Mouse (Mus musculus): Measurements from ENCODE around the gene Gga1.
"Not testable (repeated sequence)": the region's sequence is repeated elsewhere in the genome, so short reads cannot be mapped to it uniquely, and the experiment has no call there.

Gga1 gene

DNA sequence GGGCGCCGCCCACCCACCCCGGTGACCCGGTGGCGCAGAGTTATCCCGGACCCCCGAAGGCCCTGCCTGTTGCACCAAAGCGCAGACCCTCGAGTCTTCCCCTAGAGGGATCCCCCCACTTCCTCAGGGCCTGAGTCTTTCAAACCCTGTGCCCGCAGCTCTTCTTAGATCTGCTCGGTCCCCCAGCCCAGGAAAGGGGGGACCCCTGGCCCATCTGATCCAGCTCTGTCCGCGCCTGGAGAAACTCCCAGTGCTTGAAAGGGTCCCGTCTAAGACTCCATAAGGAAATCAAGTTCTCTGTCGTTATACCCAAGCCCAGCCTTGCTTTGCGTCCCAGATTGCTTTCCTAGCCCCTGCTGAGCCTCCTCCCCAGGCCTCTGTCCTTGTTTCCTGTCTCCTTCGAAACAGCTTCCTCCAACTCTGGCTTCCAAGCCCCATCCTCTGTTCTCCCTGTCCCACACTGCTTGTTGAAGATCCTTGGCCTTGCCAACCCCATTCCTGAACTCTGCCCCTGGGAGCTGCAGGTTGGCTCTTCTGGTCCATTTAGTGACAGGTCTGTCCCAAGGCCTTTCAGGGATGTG lies 910 bp downstream of the Gga1 start:
- no peak for DNase-seq

- not testable (repeated sequence) for DNase-seq
These were observed 2.0 kb downstream of the Gga1 start for GRCm38 (mm10) chr15:78878792-78879516.

DNA sequence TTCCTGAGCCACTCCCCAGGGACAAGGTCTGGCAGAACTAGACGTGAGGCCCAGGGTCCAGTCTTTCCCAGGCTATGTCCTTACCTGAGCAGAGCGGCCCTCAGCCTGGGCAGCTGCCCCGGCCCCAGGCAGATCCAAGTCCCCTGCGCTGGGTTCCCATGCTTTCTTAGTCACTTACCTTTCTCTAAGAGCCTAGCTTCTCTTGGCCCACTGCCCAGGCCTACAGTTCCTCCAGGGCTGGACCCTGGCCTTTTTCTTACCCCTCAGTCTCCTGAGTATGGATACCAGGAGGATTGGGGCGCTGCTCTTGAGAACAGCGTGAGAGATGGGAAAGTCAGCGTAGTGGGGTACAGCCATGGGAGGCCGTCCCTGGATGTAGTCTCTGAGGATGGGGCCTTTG lies 3.4 kb downstream of the Gga1 start:
- no peak for DNase-seq

GRCm38 (mm10) chr15:78881828-78882227 lies 4.8 kb downstream of the Gga1 start:
- no peak for DNase-seq

DNA sequence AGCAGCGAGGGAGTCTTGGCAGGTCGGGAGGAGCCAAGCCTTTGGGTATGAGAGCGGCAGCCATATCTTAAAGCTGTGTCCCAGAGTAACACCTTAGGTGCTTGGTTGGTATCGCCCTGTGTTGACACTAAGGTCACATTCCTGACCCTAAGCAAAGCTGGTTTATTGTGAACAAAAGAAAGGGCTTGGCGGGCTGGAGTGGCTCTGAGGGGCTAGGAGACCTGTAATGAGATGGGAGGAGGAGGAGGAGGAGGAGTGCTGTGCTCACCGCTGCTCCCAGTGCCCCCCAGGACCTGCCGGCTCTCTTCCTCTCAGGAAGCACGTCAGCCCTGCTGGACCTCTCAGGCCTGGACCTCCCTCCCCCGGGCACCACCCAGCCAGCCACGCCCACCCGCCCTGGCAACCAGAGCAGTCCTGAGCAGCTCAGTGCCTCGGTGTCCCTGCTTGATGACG lies 12.4 kb downstream of the Gga1 start:
- DNase-seq: no peak

DNA sequence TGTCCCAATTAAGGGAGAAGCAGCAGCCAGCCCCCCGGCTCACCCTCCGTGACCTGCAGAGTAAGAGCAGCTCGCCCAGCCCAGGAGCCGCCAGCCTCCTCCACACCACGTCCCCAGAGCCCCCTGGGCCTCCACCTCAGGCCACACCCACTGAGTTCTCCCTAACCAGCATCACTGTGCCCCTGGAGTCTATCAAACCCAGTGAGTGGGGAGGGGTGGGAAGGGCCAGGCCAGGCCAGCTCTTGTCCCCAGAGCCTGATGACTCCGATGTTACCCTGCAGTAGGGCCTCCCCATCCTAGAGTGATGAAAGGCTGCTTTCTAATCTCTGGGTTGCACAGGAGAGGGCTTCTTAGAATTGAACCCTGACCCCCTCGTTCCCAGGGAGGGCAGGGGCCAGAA lies 15.4 kb downstream of the Gga1 start:
- DNase-seq: no peak

- DNase-seq: no peak
These were observed 17.7 kb downstream of the Gga1 start for GRCm38 (mm10) chr15:78894726-78895125.

GRCm38 (mm10) chr15:78895741-78896140 lies 18.8 kb downstream of the Gga1 start:
- no peak for DNase-seq

DNA sequence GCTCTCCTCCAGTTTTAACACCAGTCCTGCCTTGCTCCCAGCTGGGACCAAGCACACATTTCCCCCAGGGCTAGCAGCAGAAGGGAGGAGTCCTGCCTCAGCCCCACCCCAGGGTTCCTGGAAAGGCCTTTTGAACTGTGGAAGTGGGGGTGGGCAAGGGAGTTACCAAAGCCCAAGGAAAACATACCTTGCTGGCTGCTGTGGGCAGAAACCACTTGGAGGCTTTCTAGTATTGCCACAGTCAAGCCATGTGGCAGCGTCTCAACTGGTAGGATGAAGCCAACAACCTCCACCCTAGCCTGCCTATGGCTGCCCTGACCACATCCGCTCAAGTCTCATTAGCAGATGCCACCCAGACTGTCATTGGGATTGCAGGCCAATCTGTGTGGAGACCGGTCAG lies 19.2 kb downstream of the Gga1 start:
- no peak for DNase-seq

GRCm38 (mm10) chr15:78897488-78897887 lies 20.5 kb downstream of the Gga1 start:
- no peak for DNase-seq

- no peak for DNase-seq
These were observed 21.6 kb downstream of the Gga1 start for GRCm38 (mm10) chr15:78898507-78899001.

- no peak for DNase-seq
These were observed 22.4 kb downstream of the Gga1 start, which contains the start of gene Gm49510 for GRCm38 (mm10) chr15:78899409-78899739. Gm49510 (plus strand) TSS chr15:78899667.

- DNase-seq: peak; percentile 61
These were observed 23.0 kb downstream of the Gga1 start, which contains the start of gene Sh3bp1 for GRCm38 (mm10) chr15:78899740-78900584. Sh3bp1 (plus strand) TSS chr15:78899768.

GRCm38 (mm10) chr15:78900585-78901421 lies 23.8 kb downstream of the Gga1 start:
- DNase-seq: no peak

GRCm38 (mm10) chr15:78901422-78901789 lies 24.4 kb downstream of the Gga1 start:
- DNase-seq: no peak

GRCm38 (mm10) chr15:78903243-78903642 lies 26.3 kb downstream of the Gga1 start:
- peak; percentile 84 for DNase-seq

GRCm38 (mm10) chr15:78908399-78908798 lies 31.4 kb downstream of the Gga1 start:
- DNase-seq: no peak

DNA sequence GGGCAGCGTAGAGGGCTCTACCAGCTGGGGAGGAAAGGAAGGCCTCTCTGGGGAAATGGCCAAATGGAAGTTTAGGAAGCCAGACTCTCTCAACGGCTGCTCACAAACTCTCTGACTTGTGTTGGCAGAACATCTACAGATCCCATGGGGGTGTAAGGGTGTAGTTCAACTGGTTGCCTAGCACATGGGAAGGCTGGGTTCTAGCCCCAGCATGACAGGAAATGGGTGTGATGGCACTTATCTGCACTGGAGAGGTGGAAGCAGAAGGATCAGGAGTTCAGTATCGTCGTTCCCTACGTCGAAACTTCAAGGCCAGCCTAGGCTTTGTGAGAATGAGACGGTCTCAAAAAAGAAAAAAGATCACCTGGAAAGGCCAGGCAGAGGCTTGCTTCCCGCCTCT lies 32.0 kb downstream of the Gga1 start:
- no peak for DNase-seq

DNA sequence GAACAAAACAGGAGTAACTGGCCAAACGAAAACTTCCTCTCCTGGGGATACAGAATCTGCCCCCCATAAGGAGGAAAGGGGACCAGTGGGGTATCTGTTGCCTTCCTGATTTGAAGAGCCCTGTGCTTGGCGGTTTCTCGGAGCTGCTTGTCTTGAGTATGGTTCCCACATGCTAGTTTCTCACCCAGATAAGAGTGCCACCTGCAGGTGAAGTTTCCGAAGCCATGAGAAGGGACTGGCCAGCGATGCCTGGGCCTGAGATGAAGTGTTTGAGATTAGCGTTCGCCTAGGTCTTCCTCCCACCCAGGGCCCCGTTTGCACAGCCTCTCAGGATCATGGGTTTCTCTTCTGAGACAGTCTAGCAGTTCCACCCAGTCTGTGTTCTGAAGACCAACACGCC lies 35.0 kb downstream of the Gga1 start:
- no peak for DNase-seq

DNA sequence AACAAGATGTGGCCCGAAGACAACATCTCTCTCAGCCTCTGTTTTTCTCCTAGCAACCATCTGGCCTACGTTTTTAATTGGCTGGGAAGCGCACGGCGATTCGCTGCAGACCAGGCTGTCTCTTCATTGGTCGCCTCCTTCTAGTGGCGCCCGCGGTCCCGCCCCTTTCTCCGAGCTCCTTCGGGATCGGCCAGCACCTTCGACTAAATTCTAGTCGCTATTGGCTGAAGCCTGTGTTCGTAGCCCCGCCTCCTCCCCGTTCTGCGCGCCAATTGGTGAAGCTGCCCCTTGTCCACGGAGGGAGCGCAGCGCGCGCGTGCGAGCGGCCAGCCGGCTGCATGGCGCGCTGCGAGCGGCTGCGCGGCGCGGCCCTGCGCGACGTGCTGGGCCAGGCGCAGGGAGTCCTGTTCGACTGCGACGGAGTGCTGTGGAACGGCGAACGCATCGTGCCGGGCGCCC lies 36.7 kb downstream of the Gga1 start, which contains the start of gene Pdxp:
TSS of gene Pdxp (plus strand) at position 288 of the 459 bp plus-strand sequence.
- peak; percentile 96 for DNase-seq

GRCm38 (mm10) chr15:78914091-78914822 lies 37.3 kb downstream of the Gga1 start:
- peak; percentile 73 for DNase-seq

Data from right cerebral cortex, postnatal 4 days (tissue).